Mouse (Mus musculus) bone marrow, adult 2 months (tissue): ENCODE measurements around the gene Myh4.

ENCODE experiments used
- CTCF ChIP-seq: fragments of 200-500 bp; IDR thresholded peaks from 2 replicates; pipeline ENCODE4 v1.5.1; 2011; ENCODE audit warnings: low read length, control low read depth; ENCODE audit not compliant: control insufficient read depth, insufficient read depth
- POLR2A ChIP-seq: fragments of 200-500 bp; IDR thresholded peaks from 2 replicates; pipeline ENCODE4 v1.6.1; 2011; ENCODE audit warnings: low read depth, mild to moderate bottlenecking, control low read depth, low read length, borderline replicate concordance; ENCODE audit not compliant: control insufficient read depth

GRCm38 (mm10) chr11:67293440-67293839 lies 55.6 kb downstream of the Myh4 start:
- no peak for TF ChIP-seq CTCF
- TF ChIP-seq POLR2A: no peak
